Mouse (Mus musculus) stomach, adult 2 months (tissue): ENCODE data around the gene Rtl10. TPM values are rescaled to one million over a fixed set of nuclear protein-coding genes. Genes with fewer than 3 reads are reported as not detected.

ENCODE experiments used
- polyA plus RNA-seq: library from polyadenylated mRNA; depleted of rRNA; stranded (reverse); fragments of >200 nt; gene quantifications from 2 replicates; pipeline ENCODE4 v1.2.3, GENCODE M21; 2012; rRNA removed

The Rtl10 gene
- polyA plus RNA-seq = 2.4 and 3.0 TPM in 2 replicates

GRCm38 (mm10) chr16:18498558-18498990, at the start of gene Rtl10, which contains the start of gene Gnb1l:
Rtl10 (plus strand) TSS chr16:18498901.
Gnb1l (plus strand) TSS chr16:18498713.

Other genes starting within 250 kb of the Rtl10 start
- not detected in 2 replicates for gene Gm49776, start 240.6 kb upstream of the Rtl10 start, polyA plus RNA-seq
- gene Dgcr8, start 209.7 kb upstream of the Rtl10 start, polyA plus RNA-seq = 2.6 and 4.9 TPM in 2 replicates
- 14.6 and 14.9 TPM in 2 replicates for gene Tango2, start 150.8 kb upstream of the Rtl10 start, polyA plus RNA-seq
- 6.5 and 9.3 TPM in 2 replicates for gene Arvcf, start 150.7 kb upstream of the Rtl10 start, polyA plus RNA-seq
- gene Txnrd2, start 72.5 kb upstream of the Rtl10 start, polyA plus RNA-seq = 9.4 and 9.9 TPM in 2 replicates
- 74.6 and 90.5 TPM in 2 replicates for gene Comt, start 72.0 kb upstream of the Rtl10 start, polyA plus RNA-seq
- gene Gnb1l, start 188 bp upstream of the Rtl10 start, polyA plus RNA-seq = 6.6 and 10.6 TPM in 2 replicates
- 7.9 and 11.3 TPM in 2 replicates for gene Tbx1, start 91.8 kb downstream of the Rtl10 start, polyA plus RNA-seq
- 16.1 and 43.2 TPM in 2 replicates for gene Gp1bb, start 123.5 kb downstream of the Rtl10 start, polyA plus RNA-seq
- 9.0 and 10.3 TPM in 2 replicates for gene Gm49601, start 127.5 kb downstream of the Rtl10 start, polyA plus RNA-seq
- 16.4 and 21.1 TPM in 2 replicates for gene Sept5, start 131.1 kb downstream of the Rtl10 start, polyA plus RNA-seq